Mouse (Mus musculus) lung, postnatal 0 days (tissue): ENCODE measurements around the gene Mblac1.

Source experiments
- CTCF ChIP-seq: IDR thresholded peaks from 2 replicates; pipeline ENCODE4 v1.5.1; 2016; ENCODE audit warnings: antibody characterized with exemption, mild to moderate bottlenecking
- EP300 ChIP-seq: IDR thresholded peaks from 2 replicates; pipeline ENCODE4 v1.6.1; 2016; ENCODE audit warnings: antibody characterized with exemption, mild to moderate bottlenecking, control low read depth

GRCm38 (mm10) chr5:138186950-138187638 is 7.0 kb upstream of the Mblac1 start, which contains the start of the genes Taf6 and Cnpy4:
- TF ChIP-seq EP300 (peak; percentile 100), CTCF (no peak)
